ENCODE assay signal across 16 mouse cellular contexts in the genomic region with DNA sequence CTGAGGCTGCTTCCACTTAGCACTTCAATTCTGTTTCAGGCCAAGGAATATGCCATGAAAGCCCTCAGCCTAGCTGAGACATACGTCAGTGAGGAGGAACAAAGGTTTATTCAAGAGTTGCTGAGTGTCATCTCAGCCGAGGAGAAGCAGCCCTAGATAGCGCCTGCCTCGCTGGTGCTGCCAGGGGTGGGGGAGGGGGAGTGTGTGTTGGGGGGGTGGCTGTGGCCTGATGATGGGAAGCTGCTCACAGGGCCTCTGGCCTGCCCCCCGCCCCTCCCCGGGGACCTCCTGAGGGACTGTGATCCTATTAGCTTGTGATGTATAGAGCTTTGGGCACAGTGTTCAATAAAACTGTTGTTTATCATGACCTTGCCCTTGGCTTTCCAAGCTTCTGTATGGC. TPM values are rescaled to one million over a fixed set of nuclear protein-coding genes. Genes with fewer than 3 reads are reported as not detected.
DNase-seq lines count a peak whose midpoint lies in the region; ATAC-seq and TF ChIP-seq lines count a peak whose summit lies in the region.
"Had no signal": no experiment of that assay in that cellular context is flagged by ENCODE, and none has a peak within 500 bp of the region (broad histone marks: within the 10 kb centered on the region; RNA-seq: fewer than 3 reads in every experiment).

No protein-coding gene starts in this region.

- H3K27me3 ChIP-seq in CH12.LX (replicated peaks) = no peaks in the 10 kb centered on the region
- H3K27me3 ChIP-seq in forebrain, embryonic 15.5 days = no peaks in the 10 kb centered on the region
- H3K27me3 ChIP-seq in midbrain, embryonic 12.5 days = no peaks in the 10 kb centered on the region
- H3K27me3 ChIP-seq in intestine, embryonic 15.5 days (replicated peaks) = no peaks in the 10 kb centered on the region
- H3K27me3 ChIP-seq: limb, embryonic 12.5 days had no signal

- H3K4me3 ChIP-seq in CH12.LX (replicated peaks in 1 of 3; ENCODE audit: low read depth in 2 of 3, low read length in 2 of 3, poor library complexity in 1 of 3) = no peak overlapping the region
- no peak overlapping the region for H3K4me3 ChIP-seq in forebrain, embryonic 15.5 days
- H3K4me3 ChIP-seq in midbrain, embryonic 12.5 days = no peak overlapping the region
- H3K4me3 ChIP-seq in intestine, embryonic 15.5 days (replicated peaks) = no peak overlapping the region
- H3K4me3 ChIP-seq: erythroblast, embryonic 14.5 days; layer of hippocampus, adult 2 months; limb, embryonic 12.5 days had no signal

- peaks cover 0 to 7% of the 10 kb centered on the region in 2 experiments for H3K36me3 ChIP-seq in CH12.LX (replicated peaks in 1 of 2; ENCODE audit: control insufficient read depth in 1 of 2, insufficient read depth in 1 of 2, low read length in 1 of 2)
- H3K36me3 ChIP-seq in forebrain, embryonic 15.5 days = no peaks in the 10 kb centered on the region
- H3K36me3 ChIP-seq in midbrain, embryonic 12.5 days = no peaks in the 10 kb centered on the region
- H3K36me3 ChIP-seq in intestine, embryonic 15.5 days = no peaks in the 10 kb centered on the region
- H3K36me3 ChIP-seq: G1E; limb, embryonic 12.5 days had no signal

- TF ChIP-seq POLR2A in CH12.LX (IDR thresholded peaks at IDR 0.05; ENCODE audit: low read depth, low read length) = no peak

- no peak overlapping the region for H3K27ac ChIP-seq in CH12.LX (ENCODE audit: insufficient read depth, low read depth)
- H3K27ac ChIP-seq in forebrain, embryonic 15.5 days (replicated peaks) = peak overlapping the region; percentile 61
- peak overlapping the region; percentile 54 for H3K27ac ChIP-seq in midbrain, embryonic 12.5 days (replicated peaks)
- H3K27ac ChIP-seq in intestine, embryonic 15.5 days = no peak overlapping the region
- H3K27ac ChIP-seq: layer of hippocampus, adult 2 months; limb, embryonic 12.5 days; macrophage had no signal

- no peaks in the 10 kb centered on the region for H3K79me2 ChIP-seq in CH12.LX (replicated peaks; ENCODE audit: control insufficient read depth, extremely low read depth, insufficient read depth, poor library complexity, severe bottlenecking)

- no peak for TF ChIP-seq CTCF in CH12.LX (conservative IDR thresholded peaks at IDR 0.05 in 1 of 2, IDR thresholded peaks at IDR 0.05 in 1 of 2; ENCODE audit: low read depth in 2 of 2, low read length in 2 of 2)

- DNase-seq in cerebellum, postnatal 10 days = peak; percentile 30 to 39
- DNase-seq in cerebellum, adult 8-10 months = no peak
- DNase-seq in CH12.LX (ENCODE audit: extremely low read depth) = peak; percentile 22
- no peak for DNase-seq in adrenal gland, postnatal 14 days
- no peak for DNase-seq in urinary bladder, postnatal 25 days (ENCODE audit: low spot score)
- DNase-seq: cerebellum, adult 18-20 months; gastrocnemius, postnatal 10 days; heart, postnatal 4 days had no signal

- TF ChIP-seq RAD21 in CH12.LX (IDR thresholded peaks at IDR 0.05; ENCODE audit: low read depth, low read length) = no peak

- H3K4me1 ChIP-seq in CH12.LX (ENCODE audit: control insufficient read depth in 1 of 2, insufficient read depth in 2 of 2) = peaks cover 0 to 35% of the 10 kb centered on the region in 2 experiments; a peak in 3 of 4 replicates
- peaks cover 7% of the 10 kb centered on the region for H3K4me1 ChIP-seq in forebrain, embryonic 15.5 days
- peaks cover 8% of the 10 kb centered on the region for H3K4me1 ChIP-seq in midbrain, embryonic 12.5 days
- 0 out of 2 replicates have a peak, but pooled peaks cover 3% of the 10 kb centered on the region for H3K4me1 ChIP-seq in intestine, embryonic 15.5 days (replicated peaks)

- no peak overlapping the region for H3K4me2 ChIP-seq in CH12.LX (ENCODE audit: insufficient read depth, low read depth, poor library complexity, severe bottlenecking)
- H3K4me2 ChIP-seq in forebrain, embryonic 15.5 days (replicated peaks) = no peak overlapping the region
- H3K4me2 ChIP-seq in midbrain, embryonic 12.5 days (replicated peaks) = no peak overlapping the region
- no peak overlapping the region for H3K4me2 ChIP-seq in intestine, embryonic 15.5 days (replicated peaks)
- H3K4me2 ChIP-seq: limb, embryonic 12.5 days had no signal

- dilution Hi-C loops in CH12.LX (cut with MboI; ENCODE audit: extremely low pct_ligation_motif_present, extremely low pct_unique_long_range_greater_than_20kb, low sequenced_read_pairs) = no loop called here

- TF ChIP-seq EP300 in CH12.LX (IDR thresholded peaks at IDR 0.05; ENCODE audit: low read length) = no peak

- H3K9ac ChIP-seq in CH12.LX (ENCODE audit: insufficient read depth, low read depth) = no peak overlapping the region
- H3K9ac ChIP-seq in forebrain, embryonic 15.5 days (replicated peaks) = no peak overlapping the region
- no peak overlapping the region for H3K9ac ChIP-seq in midbrain, embryonic 12.5 days (replicated peaks)
- no peak overlapping the region for H3K9ac ChIP-seq in intestine, embryonic 15.5 days
- H3K9ac ChIP-seq: limb, embryonic 12.5 days had no signal

- in situ Hi-C loops in CH12.LX (cut with MboI; ENCODE audit: low pct_ligation_motif_present, low pct_unique_long_range_greater_than_20kb, low sequenced_read_pairs) = no loop called here

- 12% methylated on average over 6 of the region's 6 CpGs for WGBS in forebrain, embryonic 15.5 days
- WGBS in midbrain, embryonic 12.5 days = 18% methylated on average over 6 of the region's 6 CpGs
- WGBS in intestine, embryonic 15.5 days = 16% methylated on average over 6 of the region's 6 CpGs

- ATAC-seq in forebrain, embryonic 15.5 days (replicated peaks) = peak; percentile 70
- ATAC-seq in midbrain, embryonic 12.5 days (ENCODE audit: low FRiP score, low read depth) = peak; percentile 66
- no peak for ATAC-seq in intestine, embryonic 15.5 days

- peaks cover 5% of the 10 kb centered on the region for H3K9me3 ChIP-seq in CH12.LX (replicated peaks; ENCODE audit: low read length)
- no peaks in the 10 kb centered on the region for H3K9me3 ChIP-seq in forebrain, embryonic 15.5 days
- no peaks in the 10 kb centered on the region for H3K9me3 ChIP-seq in midbrain, embryonic 12.5 days
- H3K9me3 ChIP-seq in intestine, embryonic 15.5 days = no peaks in the 10 kb centered on the region
- H3K9me3 ChIP-seq: G1E had no signal

TF ChIP-seq in CH12.LX, 34 proteins besides CTCF, POLR2A, EP300 and RAD21 (continues in another document):
- no peak for TF ChIP-seq USF1 (IDR thresholded peaks at IDR 0.05; ENCODE audit: low read depth, low read length)
- TF ChIP-seq HCFC1 (IDR thresholded peaks at IDR 0.05; ENCODE audit: low read depth, low read length) = no peak
- no peak for TF ChIP-seq MEF2A (IDR thresholded peaks at IDR 0.05; ENCODE audit: borderline replicate concordance, low read depth, low read length)
- no peak for TF ChIP-seq ZKSCAN1 (IDR thresholded peaks at IDR 0.05; ENCODE audit: borderline replicate concordance, low read depth, low read length)
- TF ChIP-seq MAFK (IDR thresholded peaks at IDR 0.05; ENCODE audit: insufficient replicate concordance, low read length) = no peak
- no peak for TF ChIP-seq UBTF (IDR thresholded peaks at IDR 0.05; ENCODE audit: low read depth, low read length)
- no peak for TF ChIP-seq ELF1 (IDR thresholded peaks at IDR 0.05; ENCODE audit: low read depth, low read length)
- no peak for TF ChIP-seq JUN (IDR thresholded peaks at IDR 0.05; ENCODE audit: insufficient read depth, low read depth, low read length)
- TF ChIP-seq CHD2 (IDR thresholded peaks at IDR 0.05; ENCODE audit: low read length) = no peak
- TF ChIP-seq ZC3H11A (IDR thresholded peaks at IDR 0.05; ENCODE audit: low read depth, low read length) = no peak
- TF ChIP-seq NRF1 (IDR thresholded peaks at IDR 0.05; ENCODE audit: low read depth, low read length) = no peak
- no peak for TF ChIP-seq GABPA (IDR thresholded peaks at IDR 0.05; ENCODE audit: insufficient replicate concordance, low read depth, low read length)
- no peak for TF ChIP-seq MAZ (IDR thresholded peaks at IDR 0.05; ENCODE audit: low read depth, low read length)
- TF ChIP-seq PAX5 (IDR thresholded peaks at IDR 0.05; ENCODE audit: low read length) = no peak

RNA-seq across cellular contexts. Expression of a gene that starts 30.9 kb away (rescaled TPM):
- total RNA-seq in CH12.LX (2012; rRNA removed) = 0.13 and 0.25 TPM in 2 replicates
- 0.47 and 0.75 TPM in 2 replicates for total RNA-seq in CH12.LX (2014; rRNA removed)
- polyA plus RNA-seq in CH12.LX (2012; ENCODE audit: insufficient read length, low read depth) = 0.53 and 1.0 TPM in 2 replicates
- 0.27 and 0.57 TPM in 2 replicates for polyA plus RNA-seq in forebrain, embryonic 15.5 days (2015; fragmentation: Nextera tagmentation; extraction: Ambion mirVana)
- 0.20 TPM in 1 of 2 replicates, not detected in the other for polyA plus RNA-seq in midbrain, embryonic 12.5 days (2016; fragmentation: Nextera tagmentation; extraction: Ambion mirVana)
- total RNA-seq in adrenal gland, postnatal 14 days (2021) = 1.1 and 1.6 TPM in 2 replicates
- 0.56 and 0.57 TPM in 2 replicates for polyA plus RNA-seq in intestine, embryonic 15.5 days (2015; fragmentation: Nextera tagmentation; extraction: Ambion mirVana)
- total RNA-seq: gastrocnemius, postnatal 10 days; heart, postnatal 4 days had no signal
- polyA plus RNA-seq: erythroblast, embryonic 14.5 days; macrophage had no signal

RNA-seq across cellular contexts. Expression of a gene that starts 31.3 kb away (rescaled TPM):
- total RNA-seq in CH12.LX (2012; rRNA removed) = 14.7 and 20.1 TPM in 2 replicates
- 20.7 and 22.7 TPM in 2 replicates for total RNA-seq in CH12.LX (2014; rRNA removed)
- polyA plus RNA-seq in CH12.LX (2012; ENCODE audit: insufficient read length, low read depth) = 19.1 and 19.3 TPM in 2 replicates
- 16.7 and 17.7 TPM in 2 replicates for polyA plus RNA-seq in forebrain, embryonic 15.5 days (2015; fragmentation: Nextera tagmentation; extraction: Ambion mirVana)
- polyA plus RNA-seq in midbrain, embryonic 12.5 days (2016; fragmentation: Nextera tagmentation; extraction: Ambion mirVana) = 20.0 and 21.0 TPM in 2 replicates
- 36.5 and 41.5 TPM in 2 replicates for total RNA-seq in adrenal gland, postnatal 14 days (2021)
- polyA plus RNA-seq in intestine, embryonic 15.5 days (2015; fragmentation: Nextera tagmentation; extraction: Ambion mirVana) = 40.9 and 43.8 TPM in 2 replicates

RNA-seq across cellular contexts. Expression of a gene that starts 38.2 kb away (rescaled TPM):
- total RNA-seq in CH12.LX (2012; rRNA removed) (0.04 TPM in 1 of 2 replicates, not detected in the other), CH12.LX (2014; rRNA removed) (not detected in 2 replicates)
- polyA plus RNA-seq in CH12.LX (2012; ENCODE audit: insufficient read length, low read depth) = not detected in 2 replicates
- 10.6 and 13.0 TPM in 2 replicates for polyA plus RNA-seq in forebrain, embryonic 15.5 days (2015; fragmentation: Nextera tagmentation; extraction: Ambion mirVana)
- polyA plus RNA-seq in midbrain, embryonic 12.5 days (2016; fragmentation: Nextera tagmentation; extraction: Ambion mirVana) = 11.7 and 15.7 TPM in 2 replicates
- total RNA-seq in adrenal gland, postnatal 14 days (2021) = 8.4 and 9.7 TPM in 2 replicates
- 5.2 and 5.5 TPM in 2 replicates for polyA plus RNA-seq in intestine, embryonic 15.5 days (2015; fragmentation: Nextera tagmentation; extraction: Ambion mirVana)
- polyA plus RNA-seq: erythroblast, embryonic 14.5 days; G1E; macrophage had no signal

RNA-seq across cellular contexts. Expression of a gene that starts 38.9 kb away (rescaled TPM):
- total RNA-seq in CH12.LX (2012; rRNA removed) (0.59 and 1.2 TPM in 2 replicates), CH12.LX (2014; rRNA removed) (0.34 and 0.48 TPM in 2 replicates)
- 0.70 and 0.84 TPM in 2 replicates for polyA plus RNA-seq in CH12.LX (2012; ENCODE audit: insufficient read length, low read depth)
- 19.1 and 20.3 TPM in 2 replicates for polyA plus RNA-seq in forebrain, embryonic 15.5 days (2015; fragmentation: Nextera tagmentation; extraction: Ambion mirVana)
- polyA plus RNA-seq in midbrain, embryonic 12.5 days (2016; fragmentation: Nextera tagmentation; extraction: Ambion mirVana) = 8.9 and 9.3 TPM in 2 replicates
- 0.22 and 0.79 TPM in 2 replicates for total RNA-seq in adrenal gland, postnatal 14 days (2021)
- polyA plus RNA-seq in intestine, embryonic 15.5 days (2015; fragmentation: Nextera tagmentation; extraction: Ambion mirVana) = 0.87 and 0.96 TPM in 2 replicates
- total RNA-seq: G1E had no signal
- polyA plus RNA-seq: erythroblast, embryonic 14.5 days; G1E; macrophage had no signal

Comparison
In these comparisons a context has a peak if more than half of its experiments do, and no peak if none do; other contexts are left out.
1. DNase-seq: peak in cerebellum, postnatal 10 days (2 of 2) and CH12.LX (single experiment); none in cerebellum, adult 8-10 months (single experiment), adrenal gland, postnatal 14 days (single experiment) and urinary bladder, postnatal 25 days (single experiment).
2. H3K27ac ChIP-seq: peak in forebrain, embryonic 15.5 days (single experiment) and midbrain, embryonic 12.5 days (single experiment); none in CH12.LX (single experiment) and intestine, embryonic 15.5 days (single experiment).